Mouse (Mus musculus) MEL-GATA-1-ER (cell line): ENCODE measurements around the gene Cldn11.

Experiments used
- DNase-seq: peaks from one replicate; pipeline ENCODE4 v3.0.0-alpha.2; 2012; ENCODE audit warnings: low read depth; ENCODE audit errors: extremely low read depth

Gene Cldn11

GRCm38 (mm10) chr3:31157776-31158175, 8.1 kb downstream of the Cldn11 start:
- DNase-seq, result no peak

- no peak for DNase-seq
Observed at GRCm38 (mm10) chr3:31160046-31160445, 10.3 kb downstream of the Cldn11 start.

DNA sequence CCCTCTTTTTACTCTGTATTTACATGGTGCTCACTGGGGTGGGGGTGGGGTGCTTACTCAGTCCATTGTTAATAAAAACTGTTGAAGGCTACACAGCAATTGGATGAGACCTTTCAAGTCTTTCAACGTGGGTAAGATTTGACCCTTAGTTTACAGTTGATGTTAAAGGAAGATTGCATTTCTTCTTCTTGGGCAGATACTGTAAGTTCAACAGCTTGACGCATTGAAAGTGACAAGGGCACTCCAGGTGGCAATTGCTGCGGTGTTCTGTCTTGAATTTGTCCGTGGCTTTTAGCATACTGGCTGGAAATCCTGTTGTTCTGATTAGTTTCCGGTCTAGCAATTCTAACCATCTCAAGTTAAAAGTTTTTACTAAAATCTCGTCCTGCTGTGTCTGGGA, 11.6 kb downstream of the Cldn11 start:
- DNase-seq, result no peak

GRCm38 (mm10) chr3:31162860-31163259, 13.1 kb downstream of the Cldn11 start:
- no peak for DNase-seq

DNA sequence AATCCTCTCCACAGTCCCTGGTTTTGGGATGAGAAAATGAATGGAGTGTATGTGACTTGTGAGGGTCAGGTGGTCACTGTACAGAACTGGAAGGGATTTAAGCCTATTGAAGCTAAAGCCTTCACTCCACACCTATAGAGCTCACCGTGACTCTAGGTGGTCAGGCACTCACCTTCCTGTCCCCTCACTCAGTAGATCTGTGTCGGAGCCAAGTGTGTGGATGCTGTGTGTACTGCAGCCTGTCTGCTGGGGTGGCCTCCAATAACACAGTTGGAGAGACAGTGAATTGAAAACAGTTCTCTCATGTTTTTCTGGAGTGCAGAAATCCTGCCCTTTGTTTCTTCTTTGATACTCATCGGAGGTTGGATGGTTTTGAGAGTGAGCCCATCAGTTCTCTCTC, 16.1 kb downstream of the Cldn11 start:
- no peak for DNase-seq

GRCm38 (mm10) chr3:31166365-31166871, 16.7 kb downstream of the Cldn11 start:
- DNase-seq, result no peak

DNA sequence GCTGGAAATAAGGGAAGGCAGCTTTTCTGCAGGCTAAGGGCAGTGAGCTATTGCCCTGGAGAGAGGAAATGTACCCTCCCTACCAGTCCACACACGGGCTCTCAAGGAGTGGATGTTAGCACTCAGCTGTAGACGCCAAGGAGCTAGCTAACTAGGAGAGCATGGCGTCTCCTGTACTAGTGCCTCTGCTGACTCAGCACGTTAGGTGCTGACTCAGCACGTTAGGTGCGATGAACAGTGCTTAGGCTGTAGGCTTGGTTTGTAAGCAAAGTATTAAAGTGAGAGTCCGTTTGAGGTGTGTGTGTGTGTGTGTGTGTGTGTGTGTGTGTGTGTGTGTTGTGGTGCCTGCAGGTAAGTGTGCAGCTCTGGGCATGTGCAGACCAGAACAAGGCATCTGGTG, 40.6 kb downstream of the Cldn11 start:
- no peak for DNase-seq

DNA sequence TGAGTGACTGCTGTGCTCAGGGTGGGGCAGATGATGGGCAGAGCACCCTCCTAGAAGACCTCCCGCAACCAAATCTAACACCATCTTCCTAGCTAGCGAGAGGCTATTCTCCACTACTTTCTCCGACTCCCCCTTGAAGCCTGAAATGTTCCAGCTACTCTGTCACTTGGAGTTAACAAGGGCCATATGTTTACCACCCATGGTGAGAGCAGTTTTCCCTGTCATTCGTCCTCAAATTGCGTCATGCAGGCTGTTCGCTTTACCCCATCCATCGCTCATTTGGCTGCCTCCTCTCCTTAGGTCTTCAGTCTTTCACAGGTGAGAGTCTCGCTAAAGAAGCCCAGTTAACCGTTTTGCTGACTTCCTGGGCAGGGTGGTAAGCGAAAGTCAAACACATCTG, 41.7 kb downstream of the Cldn11 start:
- no peak for DNase-seq

DNA sequence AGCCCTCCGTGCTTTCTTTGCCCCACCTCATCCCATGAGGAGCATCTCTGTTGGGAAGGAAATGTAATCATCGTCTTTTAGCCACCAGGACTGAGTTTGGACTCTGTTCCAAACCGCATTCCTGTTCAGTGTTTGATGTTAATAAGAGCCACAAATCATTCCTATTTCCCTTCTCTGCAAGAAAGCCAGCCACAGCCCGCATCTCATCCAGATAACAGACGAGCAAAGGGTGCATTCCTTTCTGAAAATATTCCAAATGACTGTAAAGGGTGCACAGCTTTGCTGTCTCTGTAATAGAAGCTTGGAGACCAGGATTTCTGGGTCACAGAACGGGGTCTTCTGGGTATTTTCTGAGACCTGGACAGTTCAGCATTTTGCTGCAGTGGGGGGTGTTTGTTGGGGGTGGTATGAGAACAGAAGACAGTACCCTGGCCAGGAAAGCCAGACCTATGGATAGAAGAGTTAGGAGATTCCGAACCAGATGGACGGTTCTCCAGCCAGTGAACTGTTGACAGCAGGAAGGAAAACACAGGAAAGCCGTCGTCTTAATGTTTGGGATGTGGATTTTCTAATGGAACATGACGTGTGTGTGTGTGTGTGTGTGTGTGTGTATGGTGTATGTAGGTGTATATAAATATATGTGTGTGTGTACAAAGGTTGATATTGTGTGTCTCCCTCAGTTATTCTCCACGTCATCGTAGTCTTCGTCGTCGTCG, 49.6 kb downstream of the Cldn11 start:
- DNase-seq, result no peak

- no peak for DNase-seq
Observed at GRCm38 (mm10) chr3:31203947-31204346, 54.2 kb downstream of the Cldn11 start.

DNA sequence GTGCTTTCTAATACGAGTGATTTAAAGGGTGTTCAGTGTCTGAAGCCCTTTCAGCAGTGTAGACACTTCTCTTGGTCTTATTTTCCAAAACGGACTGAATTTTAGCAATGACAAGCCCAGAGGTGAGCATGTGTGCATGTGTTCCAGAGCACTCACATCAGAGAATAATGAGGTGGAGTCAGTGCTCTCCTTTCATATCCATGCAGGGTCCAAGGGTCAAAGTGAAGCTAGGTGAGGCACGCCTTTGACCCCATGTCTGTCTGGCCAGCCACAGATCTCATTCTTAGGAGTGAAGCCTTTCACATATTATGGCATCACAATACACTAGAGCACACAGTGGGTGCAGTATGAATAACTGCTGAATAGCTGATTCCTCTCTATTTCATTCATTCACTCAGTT, 55.4 kb downstream of the Cldn11 start:
- DNase-seq, result no peak

DNA sequence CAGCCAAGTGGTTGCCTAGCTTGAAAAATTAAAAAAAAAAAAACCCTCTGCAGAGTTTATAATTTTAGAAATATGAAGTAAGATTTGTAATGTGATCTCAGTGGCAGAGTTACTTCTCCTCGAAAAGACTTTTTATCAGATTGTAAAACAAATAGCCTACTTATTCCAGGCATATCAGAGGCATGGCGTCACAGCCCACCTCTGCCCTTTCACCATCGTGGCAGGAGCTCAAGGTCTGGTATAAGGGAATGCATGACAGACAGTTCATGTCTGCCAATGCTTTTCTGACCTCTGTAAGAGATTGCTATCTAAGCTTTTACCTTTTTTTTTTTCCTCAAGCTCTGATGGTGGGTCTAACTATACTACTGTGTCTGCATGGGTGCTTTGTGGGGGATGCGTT, 58.3 kb downstream of the Cldn11 start:
- DNase-seq, result no peak

DNA sequence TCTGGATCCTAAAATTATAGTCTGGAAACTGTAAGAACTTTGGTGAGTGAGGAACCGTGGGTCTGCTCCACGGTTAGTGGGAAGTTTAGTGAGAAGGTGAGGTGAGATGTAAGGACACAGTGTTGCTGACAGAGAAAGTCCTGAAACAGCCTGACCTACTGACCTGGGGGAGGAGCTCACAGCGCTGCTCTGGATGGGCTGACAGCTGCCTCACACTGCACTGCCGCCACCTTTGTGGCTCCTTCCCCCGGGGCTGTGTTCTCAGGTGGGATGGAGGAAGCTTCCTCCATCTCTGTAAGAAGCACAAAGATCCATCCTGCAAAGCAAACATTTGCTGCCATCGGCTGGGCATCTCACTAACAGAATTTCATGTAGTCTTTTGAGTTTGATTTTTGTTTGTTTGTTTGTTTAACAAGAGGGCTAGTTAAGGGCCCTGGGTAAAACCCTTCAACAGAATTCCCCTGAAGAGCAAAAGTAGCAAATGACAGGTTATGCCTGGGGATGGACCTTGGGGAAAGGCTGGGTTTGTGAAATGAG, 58.8 kb downstream of the Cldn11 start:
- DNase-seq, result no peak

DNA sequence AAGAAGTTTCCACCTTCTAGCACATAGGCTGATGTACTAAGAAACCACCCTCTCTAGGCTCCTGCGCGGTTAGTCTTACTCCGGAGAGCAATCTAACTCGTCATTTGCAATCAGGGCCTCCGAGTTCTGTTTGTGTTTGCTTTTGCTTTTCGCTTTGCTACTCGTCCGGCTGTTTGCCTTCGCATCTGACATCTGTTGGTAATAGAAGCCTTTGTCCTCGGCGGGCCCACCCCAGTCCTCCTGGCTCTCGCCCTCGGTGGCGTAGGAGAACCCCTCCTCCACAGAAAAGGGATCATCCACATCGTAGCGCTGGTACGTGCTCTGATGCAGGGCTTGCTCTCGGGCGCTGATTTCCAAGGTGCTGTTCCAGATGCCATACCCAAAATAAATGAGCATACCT, 59.3 kb downstream of the Cldn11 start:
- DNase-seq, result no peak

DNA sequence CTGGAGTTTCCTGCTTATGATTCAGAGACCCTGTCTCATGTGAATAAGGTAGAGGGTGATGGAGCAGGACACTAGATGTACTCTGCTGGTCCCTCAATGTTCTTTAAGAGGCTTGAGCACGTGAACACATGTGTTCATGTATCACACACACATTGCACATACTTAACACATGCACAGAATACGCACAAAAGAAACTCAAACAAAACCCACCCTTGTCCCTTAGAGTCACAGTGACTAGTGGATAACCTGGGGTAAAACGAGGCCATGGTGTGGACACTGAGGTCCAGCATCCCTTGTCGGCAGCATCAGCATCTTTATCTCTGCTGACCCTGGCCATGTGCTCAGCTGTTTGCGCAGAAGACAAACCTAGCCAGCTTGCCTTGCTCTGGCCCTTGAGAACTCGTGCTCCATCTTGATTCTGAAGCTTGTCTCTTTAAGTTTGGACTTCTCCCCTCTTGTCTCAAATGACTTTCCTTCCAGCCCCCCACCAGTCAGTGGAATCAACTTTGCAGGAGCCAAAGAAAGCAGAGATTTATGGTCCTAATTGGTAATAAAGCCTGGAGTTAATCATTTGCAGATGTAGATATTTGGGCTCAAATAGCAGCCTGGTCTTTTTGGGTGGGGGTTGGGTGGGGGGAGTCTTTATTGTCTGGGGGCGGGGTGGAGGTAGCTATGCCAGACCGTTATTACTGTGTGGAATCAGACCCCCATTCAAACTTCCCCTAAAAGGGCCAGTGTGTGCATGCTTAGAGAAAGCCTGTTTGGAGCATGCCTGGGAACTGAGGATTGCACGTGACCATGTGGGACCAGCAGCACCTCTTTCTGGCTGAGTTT, 62.7 kb downstream of the Cldn11 start:
- no peak for DNase-seq

GRCm38 (mm10) chr3:31213802-31214201, 64.1 kb downstream of the Cldn11 start:
- DNase-seq, result no peak
